Mouse (Mus musculus): ENCODE measurements around the gene Tiam1. TPM values are rescaled to one million over a fixed set of nuclear protein-coding genes. Genes with fewer than 3 reads are reported as not detected.
"Not testable (repeated sequence)": the region's sequence is repeated elsewhere in the genome, so short reads cannot be mapped to it uniquely, and the experiment has no call there.

Tiam1 gene
- total and polyA plus RNA-seq, 2 experiments, result 0.27 to 0.65 TPM

DNA sequence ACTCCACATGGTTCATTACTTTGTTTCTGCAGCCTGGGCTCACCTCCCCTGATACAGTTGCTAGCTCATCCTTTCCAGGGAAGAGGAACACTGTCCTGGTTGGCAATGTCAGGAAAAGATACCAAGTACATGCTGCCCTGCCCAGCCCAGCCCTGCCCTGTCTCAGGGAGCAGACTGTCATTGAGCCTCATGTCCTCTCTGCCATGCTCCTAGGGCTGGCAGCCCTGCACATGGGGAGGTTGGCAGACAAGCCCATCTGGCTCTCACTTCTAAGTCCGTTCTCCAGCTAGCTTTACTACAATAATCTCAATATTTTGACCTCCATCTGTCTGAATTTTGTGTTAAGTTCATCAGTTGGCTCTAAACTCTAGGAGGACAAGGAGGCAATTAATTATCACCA is 62.4 kb downstream of the Tiam1 start:
- no peak overlapping the region for H3K4me3 ChIP-seq (ENCODE audit: insufficient read depth, low read depth, low read length)
- H3K79me2 ChIP-seq (ENCODE audit: control insufficient read depth, insufficient read depth, low read length), result no peaks in the 10 kb centered on the region
- H3K4me1 ChIP-seq (ENCODE audit: control insufficient read depth, insufficient read depth, low read length), result no peaks in the 10 kb centered on the region
- DNase-seq (ENCODE audit: extremely low read depth, low read depth, low spot score), result no peak
- no peak overlapping the region for H3K27ac ChIP-seq (replicated peaks; ENCODE audit: insufficient read depth, low read depth, low read length)
- TF ChIP-seq CTCF (IDR thresholded peaks at IDR 0.05; ENCODE audit: low read depth, low read length) (no peak), POLR2A (IDR thresholded peaks at IDR 0.05; ENCODE audit: extremely low read depth, insufficient read depth, low read length) (no peak)
- no peaks in the 10 kb centered on the region for H3K27me3 ChIP-seq (ENCODE audit: control insufficient read depth, insufficient read depth, low read length)
- 89% methylated on average over 1 of the region's 1 CpGs for WGBS
- H3K9ac ChIP-seq (ENCODE audit: low read depth, low read length), result no peak overlapping the region
- no peaks in the 10 kb centered on the region for H3K36me3 ChIP-seq (ENCODE audit: control insufficient read depth, insufficient read depth, low read length)

DNA sequence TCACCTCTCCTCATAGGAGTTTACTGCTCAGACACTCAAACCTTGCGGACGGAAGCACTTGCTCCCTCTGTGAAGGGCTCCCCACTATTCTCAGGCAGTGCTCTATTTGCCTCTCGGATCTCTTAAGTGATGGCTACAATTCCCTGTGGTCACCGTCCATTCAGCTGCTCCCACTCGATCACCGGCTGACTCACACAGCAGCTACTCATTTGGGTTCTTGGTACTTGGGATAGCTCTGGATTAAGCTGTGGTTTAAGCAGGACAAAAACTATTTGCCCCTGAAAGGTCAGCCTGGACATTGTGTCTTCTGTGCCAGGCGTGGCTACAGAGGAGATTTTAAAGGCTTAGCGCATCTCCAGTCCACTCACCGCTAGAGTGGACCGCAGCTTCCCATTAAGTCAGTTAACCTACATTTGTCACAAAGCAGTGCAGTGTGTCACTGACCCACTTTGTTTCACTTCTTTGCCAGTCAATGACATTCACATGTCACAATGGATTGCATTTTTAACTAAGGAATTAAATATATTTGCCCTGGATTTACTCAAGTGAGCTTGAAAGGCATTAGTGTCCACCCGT is 64.7 kb downstream of the Tiam1 start:
- no peak overlapping the region for H3K27ac ChIP-seq (replicated peaks; ENCODE audit: insufficient read depth, low read depth, low read length)
- no peak for TF ChIP-seq CTCF (IDR thresholded peaks at IDR 0.05; ENCODE audit: low read depth, low read length)
- no peak for TF ChIP-seq POLR2A (IDR thresholded peaks at IDR 0.05; ENCODE audit: extremely low read depth, insufficient read depth, low read length)
- no peaks in the 10 kb centered on the region for H3K36me3 ChIP-seq (ENCODE audit: control insufficient read depth, insufficient read depth, low read length)
- no peak for DNase-seq (ENCODE audit: extremely low read depth, low read depth, low spot score)
- H3K9ac ChIP-seq (ENCODE audit: low read depth, low read length), result no peak overlapping the region
- H3K4me3 ChIP-seq (ENCODE audit: insufficient read depth, low read depth, low read length), result no peak overlapping the region
- no peaks in the 10 kb centered on the region for H3K27me3 ChIP-seq (ENCODE audit: control insufficient read depth, insufficient read depth, low read length)
- no peaks in the 10 kb centered on the region for H3K79me2 ChIP-seq (ENCODE audit: control insufficient read depth, insufficient read depth, low read length)
- H3K4me1 ChIP-seq (ENCODE audit: control insufficient read depth, insufficient read depth, low read length), result no peaks in the 10 kb centered on the region
- 93% methylated on average over 11 of the region's 11 CpGs for WGBS

DNA sequence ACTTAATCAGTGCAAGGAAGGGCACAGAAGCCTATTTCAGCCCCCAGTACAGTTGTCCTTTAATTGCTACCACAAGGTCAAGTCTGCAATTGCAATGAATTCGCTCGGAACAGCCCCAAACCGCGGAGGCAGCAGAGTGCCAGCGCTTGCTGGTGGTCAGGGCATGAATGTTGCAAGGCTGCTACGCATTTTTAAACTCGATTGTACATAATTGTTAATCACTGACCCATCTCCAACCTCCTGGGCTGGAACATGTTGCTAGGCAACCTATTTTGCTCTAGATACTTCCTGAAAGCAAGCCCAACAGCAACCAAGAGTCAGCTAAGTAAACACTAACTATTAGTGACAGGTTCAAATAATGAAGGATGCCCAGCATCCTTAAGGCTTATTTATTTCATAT is 70.1 kb downstream of the Tiam1 start:
- H3K4me3 ChIP-seq (ENCODE audit: insufficient read depth, low read depth, low read length), result no peak overlapping the region
- H3K9ac ChIP-seq (ENCODE audit: low read depth, low read length), result no peak overlapping the region
- TF ChIP-seq POLR2A (IDR thresholded peaks at IDR 0.05; ENCODE audit: extremely low read depth, insufficient read depth, low read length) (no peak), CTCF (IDR thresholded peaks at IDR 0.05; ENCODE audit: low read depth, low read length) (no peak)
- no peaks in the 10 kb centered on the region for H3K27me3 ChIP-seq (ENCODE audit: control insufficient read depth, insufficient read depth, low read length)
- no peaks in the 10 kb centered on the region for H3K79me2 ChIP-seq (ENCODE audit: control insufficient read depth, insufficient read depth, low read length)
- no peak overlapping the region for H3K27ac ChIP-seq (replicated peaks; ENCODE audit: insufficient read depth, low read depth, low read length)
- no peaks in the 10 kb centered on the region; the same call in 1 of the 2 replicates for H3K4me1 ChIP-seq (ENCODE audit: control insufficient read depth, insufficient read depth, low read length)
- no peaks in the 10 kb centered on the region for H3K36me3 ChIP-seq (ENCODE audit: control insufficient read depth, insufficient read depth, low read length)
- DNase-seq (ENCODE audit: extremely low read depth, low read depth, low spot score), result no peak
- WGBS, result 63% methylated on average over 7 of the region's 7 CpGs

DNA sequence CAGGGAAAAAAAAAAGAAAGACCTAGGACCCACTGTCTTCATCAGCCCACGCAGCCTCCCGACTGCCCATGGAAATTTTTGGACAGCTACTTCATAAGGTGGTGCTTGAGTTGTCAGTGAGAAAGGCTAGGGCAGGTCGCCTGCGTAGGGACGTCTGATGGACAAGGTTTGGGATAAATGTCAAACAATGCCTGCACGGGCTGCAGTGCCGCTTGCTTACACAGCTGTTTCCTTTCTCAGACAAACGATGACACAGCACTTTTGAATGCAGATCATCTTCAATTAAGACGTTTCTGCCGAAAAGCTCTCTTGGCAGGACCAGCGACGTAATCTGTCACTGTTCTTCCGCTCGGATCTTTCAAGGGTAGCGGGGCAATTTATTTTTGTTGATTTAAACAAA is 70.9 kb downstream of the Tiam1 start:
- TF ChIP-seq POLR2A (IDR thresholded peaks at IDR 0.05; ENCODE audit: extremely low read depth, insufficient read depth, low read length) (no peak), CTCF (IDR thresholded peaks at IDR 0.05; ENCODE audit: low read depth, low read length) (no peak)
- H3K27ac ChIP-seq (replicated peaks; ENCODE audit: insufficient read depth, low read depth, low read length), result no peak overlapping the region
- H3K4me3 ChIP-seq (ENCODE audit: insufficient read depth, low read depth, low read length), result no peak overlapping the region
- H3K27me3 ChIP-seq (ENCODE audit: control insufficient read depth, insufficient read depth, low read length), result no peaks in the 10 kb centered on the region
- no peaks in the 10 kb centered on the region for H3K79me2 ChIP-seq (ENCODE audit: control insufficient read depth, insufficient read depth, low read length)
- DNase-seq (ENCODE audit: extremely low read depth, low read depth, low spot score), result peak; percentile 6
- no peak overlapping the region for H3K9ac ChIP-seq (ENCODE audit: low read depth, low read length)
- H3K4me1 ChIP-seq (ENCODE audit: control insufficient read depth, insufficient read depth, low read length), result no peaks in the 10 kb centered on the region; the same call in 1 of the 2 replicates
- H3K36me3 ChIP-seq (ENCODE audit: control insufficient read depth, insufficient read depth, low read length), result no peaks in the 10 kb centered on the region
- WGBS, result 20% methylated on average over 15 of the region's 15 CpGs

DNA sequence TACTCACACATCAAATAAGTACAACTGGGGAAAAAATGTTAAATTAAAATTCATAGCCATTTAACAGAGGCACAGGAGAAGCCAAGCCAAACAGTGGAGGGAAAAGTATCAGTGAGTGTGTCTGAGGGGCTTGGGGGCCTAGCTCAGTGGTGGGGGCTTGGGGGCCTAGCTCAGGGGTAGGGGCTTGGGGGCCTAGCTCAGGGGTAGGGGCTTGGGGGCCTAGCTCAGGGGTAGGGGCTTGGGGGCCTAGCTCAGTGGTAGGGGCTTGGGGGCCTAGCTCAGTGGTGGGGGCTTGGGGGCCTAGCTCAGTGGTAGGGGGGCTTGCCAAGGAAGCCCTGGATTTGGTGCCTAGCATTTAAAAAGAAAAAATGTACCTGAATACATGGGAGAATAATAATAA is 72.4 kb downstream of the Tiam1 start:
- H3K4me1 ChIP-seq (ENCODE audit: control insufficient read depth, insufficient read depth, low read length); H3K27ac ChIP-seq (replicated peaks; ENCODE audit: insufficient read depth, low read depth, low read length); H3K27me3 ChIP-seq (ENCODE audit: control insufficient read depth, insufficient read depth, low read length); DNase-seq (ENCODE audit: extremely low read depth, low read depth, low spot score); H3K9ac ChIP-seq (ENCODE audit: low read depth, low read length); H3K36me3 ChIP-seq (ENCODE audit: control insufficient read depth, insufficient read depth, low read length); H3K79me2 ChIP-seq (ENCODE audit: control insufficient read depth, insufficient read depth, low read length); H3K4me3 ChIP-seq (ENCODE audit: insufficient read depth, low read depth, low read length): not testable (repeated sequence)

DNA sequence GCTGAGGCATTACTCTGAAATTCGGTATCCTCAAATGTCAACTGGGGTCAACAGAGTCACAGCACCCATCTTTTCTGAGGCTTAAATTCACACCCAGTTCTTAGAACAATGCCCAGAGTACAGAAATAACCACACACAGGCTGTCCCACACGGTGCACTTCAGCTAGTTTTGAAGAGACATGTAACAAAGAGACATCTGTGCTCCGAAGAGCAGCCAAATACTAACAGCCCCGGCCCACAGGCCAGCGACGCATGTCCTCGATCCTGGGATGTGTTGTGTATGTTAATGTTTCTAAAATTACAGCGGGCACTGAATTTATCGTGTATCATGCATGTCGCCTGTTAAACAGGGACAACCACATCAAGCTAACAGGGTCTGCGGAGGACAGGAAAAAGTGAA is 73.5 kb downstream of the Tiam1 start:
- no peaks in the 10 kb centered on the region for H3K36me3 ChIP-seq (ENCODE audit: control insufficient read depth, insufficient read depth, low read length)
- no peaks in the 10 kb centered on the region for H3K79me2 ChIP-seq (ENCODE audit: control insufficient read depth, insufficient read depth, low read length)
- no peaks in the 10 kb centered on the region; the same call in 1 of the 2 replicates for H3K4me1 ChIP-seq (ENCODE audit: control insufficient read depth, insufficient read depth, low read length)
- 94% methylated on average over 11 of the region's 11 CpGs for WGBS
- no peak overlapping the region for H3K4me3 ChIP-seq (ENCODE audit: insufficient read depth, low read depth, low read length)
- TF ChIP-seq POLR2A (IDR thresholded peaks at IDR 0.05; ENCODE audit: extremely low read depth, insufficient read depth, low read length) (no peak), CTCF (IDR thresholded peaks at IDR 0.05; ENCODE audit: low read depth, low read length) (no peak)
- no peak overlapping the region for H3K9ac ChIP-seq (ENCODE audit: low read depth, low read length)
- no peak for DNase-seq (ENCODE audit: extremely low read depth, low read depth, low spot score)
- H3K27ac ChIP-seq (replicated peaks; ENCODE audit: insufficient read depth, low read depth, low read length), result no peak overlapping the region
- no peaks in the 10 kb centered on the region for H3K27me3 ChIP-seq (ENCODE audit: control insufficient read depth, insufficient read depth, low read length)
